Mouse (Mus musculus) heart, embryonic 14.5 days (tissue): ENCODE measurements around the gene Synm. TPM values are rescaled to one million over a fixed set of nuclear protein-coding genes. Genes with fewer than 3 reads are reported as not detected.

Experiments used
- ATAC-seq: fragments of 200-750 bp; cut with Nextera tagmentation; 2 replicates; pipeline ENCODE4 v1.8.0; 2017; ENCODE audit warnings: low read depth, moderate TSS enrichment; ENCODE audit not compliant: insufficient number of reproducible peaks, insufficient read depth, low FRiP score
- H3K27ac ChIP-seq, 2 experiments: fragments of 200-500 bp in 1 of 2; fragments of 300-500 bp in 1 of 2; sonication (generic) in 1 of 2; replicated peaks in 1 of 2; 2 replicates each; pipeline ENCODE4 v1.5.1; 2012 to 2014; ENCODE audit warnings: low read depth in 2 of 2, low read length in 2 of 2, control low read depth in 1 of 2, mild to moderate bottlenecking in 1 of 2, mixed read lengths in 1 of 2; ENCODE audit not compliant: control insufficient read depth in 1 of 2, insufficient read depth in 1 of 2
- H3K27me3 ChIP-seq: fragments of 300-500 bp; sonication (generic); 2 replicates; pipeline ENCODE4 v1.6.1; 2014; ENCODE audit warnings: mild to moderate bottlenecking, low read length, control low read depth; ENCODE audit not compliant: control insufficient read depth, insufficient read depth
- H3K36me3 ChIP-seq: fragments of 300-500 bp; sonication (generic); 2 replicates; pipeline ENCODE4 v1.6.1; 2014; ENCODE audit warnings: mild to moderate bottlenecking, control low read depth, low read length, mixed read lengths; ENCODE audit not compliant: control insufficient read depth, insufficient read depth
- H3K4me1 ChIP-seq, 2 experiments: fragments of 200-500 bp in 1 of 2; fragments of 300-500 bp in 1 of 2; sonication (generic) in 1 of 2; 2 replicates each; pipeline ENCODE4 v1.6.1; 2012 to 2014; ENCODE audit warnings: low read length in 2 of 2, control low read depth in 1 of 2, mixed read lengths in 1 of 2; ENCODE audit not compliant: control insufficient read depth in 2 of 2, insufficient read depth in 2 of 2
- H3K4me2 ChIP-seq: fragments of 300-500 bp; sonication (generic); 2 replicates; pipeline ENCODE4 v1.6.1; 2014; ENCODE audit warnings: mild to moderate bottlenecking, low read length
- H3K4me3 ChIP-seq, 2 experiments: fragments of 200-500 bp in 1 of 2; fragments of 300-500 bp in 1 of 2; sonication (generic) in 1 of 2; 2 replicates each; pipeline ENCODE4 v1.5.1; 2012 to 2014; ENCODE audit warnings: low read length in 2 of 2, mild to moderate bottlenecking in 2 of 2, control low read depth in 1 of 2, low read depth in 1 of 2, moderate library complexity in 1 of 2; ENCODE audit not compliant: control insufficient read depth in 1 of 2, insufficient read depth in 1 of 2
- H3K9ac ChIP-seq: fragments of 300-500 bp; sonication (generic); 2 replicates; pipeline ENCODE4 v1.6.1; 2014; ENCODE audit warnings: mild to moderate bottlenecking, low read length
- H3K9me3 ChIP-seq: fragments of 300-500 bp; sonication (generic); 2 replicates; pipeline ENCODE4 v1.6.1; 2016; ENCODE audit warnings: low read length, control low read depth; ENCODE audit not compliant: control insufficient read depth
- WGBS: fragments of 180-500 bp; shearing (Covaris S2); extraction: QIAGEN DNeasy Blood & Tissue Kit; methylation state at CpG from one replicate; pipeline ENCODE4 v1.1.7; 2014; 5-methylcytosine and 5-hydroxymethylcytosine counted together
- polyA plus RNA-seq: library from polyadenylated mRNA; unstranded; fragments of >200 nt; fragmentation: Nextera tagmentation; extraction: Ambion mirVana; gene quantifications from 2 replicates; pipeline ENCODE4 v1.2.1, GENCODE M21; 2014

Synm gene
- polyA plus RNA-seq, 1 experiment from 2014 or later = 2.5 TPM

- H3K27me3 ChIP-seq = no peaks in the 10 kb centered on the region
- H3K9ac ChIP-seq = no peak overlapping the region
- H3K9me3 ChIP-seq = no peaks in the 10 kb centered on the region
- no peak overlapping the region for H3K4me3 ChIP-seq
- no peak overlapping the region for H3K4me2 ChIP-seq
- H3K36me3 ChIP-seq = no peaks in the 10 kb centered on the region
- no peak overlapping the region for H3K27ac ChIP-seq
- ATAC-seq = no peak
- H3K4me1 ChIP-seq = peaks cover 10 to 12% of the 10 kb centered on the region in 2 experiments
- 78% methylated on average over 7 of the region's 7 CpGs for WGBS
These were observed 33.9 kb upstream of the Synm start for GRCm38 (mm10) chr7:67793449-67793848.

DNA sequence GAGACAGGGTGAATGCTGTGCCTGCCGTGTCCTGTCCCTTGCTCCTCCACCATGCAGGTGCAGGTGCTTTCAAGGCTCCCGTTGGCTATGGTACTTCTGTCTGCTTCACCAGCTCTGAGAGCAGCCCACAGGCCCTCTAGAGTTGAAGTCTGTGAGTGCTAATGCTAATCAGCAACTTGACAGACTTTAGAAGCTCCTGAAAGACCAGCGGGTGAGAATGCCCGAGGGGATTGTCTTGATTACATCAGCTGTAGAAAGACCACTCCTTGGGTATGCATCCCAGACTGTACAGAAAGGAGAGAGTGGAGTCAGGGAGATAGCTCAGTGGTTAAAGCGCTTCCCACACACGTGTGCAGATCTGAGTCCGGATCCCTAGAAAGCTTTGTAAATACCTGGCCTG lies 31.7 kb upstream of the Synm start:
- H3K4me1 ChIP-seq = peaks cover 0 to 3% of the 10 kb centered on the region in 2 experiments; a peak in 1 of 4 replicates
- no peak overlapping the region for H3K9ac ChIP-seq
- no peak overlapping the region for H3K4me2 ChIP-seq
- no peak overlapping the region for H3K27ac ChIP-seq
- H3K4me3 ChIP-seq = no peak overlapping the region
- H3K27me3 ChIP-seq = no peaks in the 10 kb centered on the region
- ATAC-seq = no peak
- H3K36me3 ChIP-seq = no peaks in the 10 kb centered on the region
- WGBS = 48% methylated on average over 7 of the region's 7 CpGs
- no peaks in the 10 kb centered on the region for H3K9me3 ChIP-seq

GRCm38 (mm10) chr7:67788713-67789112 lies 29.2 kb upstream of the Synm start:
- H3K9ac ChIP-seq = no peak overlapping the region
- no peaks in the 10 kb centered on the region for H3K36me3 ChIP-seq
- no peaks in the 10 kb centered on the region for H3K9me3 ChIP-seq
- no peak overlapping the region for H3K27ac ChIP-seq
- H3K4me1 ChIP-seq = 0 out of 4 replicates have a peak, but pooled peaks cover 0 to 3% of the 10 kb centered on the region in 2 experiments
- no peaks in the 10 kb centered on the region for H3K27me3 ChIP-seq
- no peak for ATAC-seq
- no peak overlapping the region for H3K4me3 ChIP-seq
- WGBS = 11% methylated on average over 10 of the region's 10 CpGs
- 0 out of 2 replicates have a peak overlapping the region, but pooled peaks have one; percentile 21 for H3K4me2 ChIP-seq

DNA sequence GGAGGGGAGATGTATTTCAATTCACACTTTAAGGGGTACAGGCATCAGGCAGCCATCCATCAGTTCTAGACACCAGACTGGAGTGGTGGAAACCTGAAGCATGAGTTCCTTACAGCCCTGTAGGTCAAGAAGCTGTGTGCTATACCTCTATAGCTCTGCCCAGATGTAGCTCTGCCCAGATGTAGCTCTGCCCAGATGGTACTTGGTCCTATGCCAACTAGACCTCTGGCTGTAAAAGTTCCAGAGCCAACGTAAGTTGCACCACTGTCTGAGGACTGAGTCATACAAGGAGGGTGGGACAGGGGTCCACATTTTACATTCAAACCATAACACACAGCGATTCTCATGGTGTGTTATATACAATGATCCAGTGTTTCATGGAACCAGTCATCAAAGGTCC lies 28.3 kb upstream of the Synm start:
- Histone ChIP-seq H3K4me2 (no peak overlapping the region), H3K4me3 (no peak overlapping the region), H3K9ac (no peak overlapping the region), H3K4me1 (0 out of 4 replicates have a peak, but pooled peaks cover 0 to 3% of the 10 kb centered on the region in 2 experiments), H3K36me3 (no peaks in the 10 kb centered on the region), H3K9me3 (no peaks in the 10 kb centered on the region), H3K27me3 (no peaks in the 10 kb centered on the region), H3K27ac (no peak overlapping the region)
- 0 out of 2 replicates have a peak, but pooled peaks have one; percentile 21 for ATAC-seq
- 64% methylated on average over 2 of the region's 2 CpGs for WGBS

DNA sequence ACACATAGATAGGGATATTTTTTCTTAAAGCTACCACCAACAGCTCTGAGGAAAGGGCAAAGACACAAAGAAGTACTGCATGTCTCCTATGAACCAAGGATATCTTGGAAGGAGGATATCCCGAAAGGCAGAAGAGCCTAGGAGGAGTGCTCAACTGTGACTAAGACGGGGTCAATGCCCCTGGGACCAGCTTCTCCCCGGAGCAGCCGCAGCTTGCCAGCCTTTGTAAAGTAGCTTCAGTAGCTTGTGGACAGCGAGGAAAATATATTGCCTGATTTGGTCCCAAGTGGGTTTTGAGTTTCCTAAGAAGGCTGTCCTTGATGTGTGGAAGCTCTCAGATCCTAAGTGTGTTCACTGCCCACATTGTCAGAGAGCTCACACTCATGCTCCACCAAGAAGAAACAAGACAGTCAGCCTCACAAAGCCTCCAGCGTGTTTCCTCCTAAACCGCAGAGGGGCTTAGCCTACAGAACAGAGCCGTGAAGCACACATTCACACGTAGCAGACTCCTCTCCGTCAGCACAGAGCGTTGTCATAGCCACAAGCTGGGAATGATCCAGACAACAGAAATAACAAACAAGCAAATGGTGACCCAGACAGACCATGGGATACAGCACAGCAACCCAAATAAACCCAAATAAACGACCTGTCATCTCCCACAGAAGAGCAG lies 17.2 kb upstream of the Synm start:
- Histone ChIP-seq H3K27ac (no peak overlapping the region), H3K4me1 (peaks cover 2% of the 10 kb centered on the region in 2 experiments; a peak in 1 of 4 replicates), H3K27me3 (no peaks in the 10 kb centered on the region), H3K9me3 (no peaks in the 10 kb centered on the region), H3K9ac (no peak overlapping the region), H3K4me3 (no peak overlapping the region), H3K4me2 (no peak overlapping the region), H3K36me3 (no peaks in the 10 kb centered on the region)
- no peak for ATAC-seq
- 48% methylated on average over 12 of the region's 12 CpGs for WGBS

GRCm38 (mm10) chr7:67775623-67776022 lies 16.1 kb upstream of the Synm start:
- Histone ChIP-seq H3K4me1 (peaks cover 2 to 3% of the 10 kb centered on the region in 2 experiments; a peak in 2 of 4 replicates), H3K27ac (no peak overlapping the region), H3K27me3 (no peaks in the 10 kb centered on the region), H3K36me3 (no peaks in the 10 kb centered on the region), H3K9me3 (no peaks in the 10 kb centered on the region), H3K4me2 (no peak overlapping the region), H3K4me3 (no peak overlapping the region), H3K9ac (no peak overlapping the region)
- ATAC-seq = no peak
- 36% methylated on average over 3 of the region's 3 CpGs for WGBS

- no peaks in the 10 kb centered on the region for H3K27me3 ChIP-seq
- H3K36me3 ChIP-seq = no peaks in the 10 kb centered on the region
- no peak for ATAC-seq
- H3K9ac ChIP-seq = no peak overlapping the region
- no peaks in the 10 kb centered on the region for H3K9me3 ChIP-seq
- no peak overlapping the region for H3K27ac ChIP-seq
- H3K4me3 ChIP-seq = no peak overlapping the region
- H3K4me2 ChIP-seq = no peak overlapping the region
- WGBS = 87% methylated on average over 9 of the region's 9 CpGs
- peaks cover 2 to 3% of the 10 kb centered on the region in 2 experiments; a peak in 2 of 4 replicates for H3K4me1 ChIP-seq
These were observed 12.7 kb upstream of the Synm start for GRCm38 (mm10) chr7:67772231-67772630.

DNA sequence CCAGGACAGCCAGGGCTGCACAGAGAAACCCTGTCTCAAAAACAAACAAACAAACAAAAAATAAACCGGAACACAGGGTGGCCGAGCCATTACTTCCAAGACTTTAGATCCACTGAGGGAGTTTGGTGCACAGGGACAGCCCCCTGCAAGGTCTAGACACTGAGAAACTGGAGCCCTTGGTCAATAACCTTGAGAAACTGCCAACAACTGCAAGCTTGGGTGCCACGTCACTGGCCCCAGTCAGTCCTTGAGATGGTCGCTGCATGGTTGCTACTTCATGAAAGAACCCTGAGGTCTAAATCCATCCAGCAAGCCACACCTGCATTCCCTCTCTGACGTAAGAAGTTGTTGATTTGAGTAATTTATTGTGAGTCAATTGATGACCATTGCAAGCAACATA lies 9.9 kb upstream of the Synm start:
- Histone ChIP-seq H3K4me2 (no peak overlapping the region), H3K36me3 (no peaks in the 10 kb centered on the region), H3K9me3 (no peaks in the 10 kb centered on the region), H3K27ac (no peak overlapping the region), H3K4me3 (no peak overlapping the region), H3K27me3 (0 out of 2 replicates have a peak, but pooled peaks cover 6% of the 10 kb centered on the region), H3K4me1 (peaks cover 0 to 3% of the 10 kb centered on the region in 2 experiments; a peak in 1 of 4 replicates), H3K9ac (no peak overlapping the region)
- 90% methylated on average over 5 of the region's 5 CpGs for WGBS
- no peak for ATAC-seq
